12 mouse cellular contexts compared by ENCODE assay signal in genomic region chr1:24550560-24551280, GRCm38 (mm10). TPM values are rescaled to one million over a fixed set of nuclear protein-coding genes. Genes with fewer than 3 reads are reported as not detected.
DNase-seq lines count a peak whose midpoint lies in the region; ATAC-seq and TF ChIP-seq lines count a peak whose summit lies in the region.
"Had no signal": no experiment of that assay in that cellular context is flagged by ENCODE, and none has a peak within 500 bp of the region (broad histone marks: within the 10 kb centered on the region; RNA-seq: fewer than 3 reads in every experiment).

No protein-coding gene starts in this region.

- H3K36me3 ChIP-seq in lung, postnatal 0 days (ENCODE audit: insufficient read depth, low read length): no peaks in the 10 kb centered on the region
- no peaks in the 10 kb centered on the region for H3K36me3 ChIP-seq in embryonic facial prominence, embryonic 14.5 days (ENCODE audit: control insufficient read depth, insufficient read depth, low read length)
- no peaks in the 10 kb centered on the region for H3K36me3 ChIP-seq in hindbrain, embryonic 11.5 days (ENCODE audit: control insufficient read depth, insufficient read depth, low read length)
- H3K36me3 ChIP-seq in hindbrain, embryonic 13.5 days: no peaks in the 10 kb centered on the region

- no peak overlapping the region for H3K9ac ChIP-seq in lung, postnatal 0 days (replicated peaks; ENCODE audit: low read depth)
- H3K9ac ChIP-seq in embryonic facial prominence, embryonic 14.5 days (ENCODE audit: low read depth, low read length): no peak overlapping the region
- H3K9ac ChIP-seq in hindbrain, embryonic 11.5 days (ENCODE audit: low read depth, low read length): no peak overlapping the region
- no peak overlapping the region for H3K9ac ChIP-seq in hindbrain, embryonic 13.5 days
- H3K9ac ChIP-seq: liver, embryonic 14.5 days had no signal

- peak; percentile 8 for DNase-seq in adrenal gland, postnatal 14 days
- DNase-seq in adrenal gland, adult 8-10 months: no peak
- DNase-seq in lung, postnatal 0 days (ENCODE audit: low spot score): no peak
- DNase-seq in lung, postnatal 4 days: no peak
- no peak for DNase-seq in embryonic facial prominence, embryonic 14.5 days (ENCODE audit: low spot score)
- no peak for DNase-seq in hindbrain, embryonic 11.5 days (ENCODE audit: low spot score)
- DNase-seq: lung, postnatal 36 days; midbrain, embryonic 14.5 days had no signal

- no peak for ATAC-seq in lung, postnatal 0 days
- ATAC-seq in embryonic facial prominence, embryonic 14.5 days (ENCODE audit: low read depth): no peak
- ATAC-seq in frontal cortex, adult (ENCODE audit: low TSS enrichment): no peak
- no peak for ATAC-seq in hindbrain, embryonic 11.5 days (ENCODE audit: low FRiP score)
- ATAC-seq in hindbrain, embryonic 13.5 days (ENCODE audit: low FRiP score): no peak

- no peaks in the 10 kb centered on the region for H3K27me3 ChIP-seq in lung, postnatal 0 days (replicated peaks; ENCODE audit: insufficient read depth, low read length)
- H3K27me3 ChIP-seq in embryonic facial prominence, embryonic 14.5 days (replicated peaks; ENCODE audit: control insufficient read depth, insufficient read depth, low read length): no peaks in the 10 kb centered on the region
- H3K27me3 ChIP-seq in hindbrain, embryonic 11.5 days (ENCODE audit: control insufficient read depth, insufficient read depth, low read length): no peaks in the 10 kb centered on the region
- no peaks in the 10 kb centered on the region for H3K27me3 ChIP-seq in hindbrain, embryonic 13.5 days

- H3K4me2 ChIP-seq in lung, postnatal 0 days (replicated peaks; ENCODE audit: low read depth, low read length): 0 out of 2 replicates have a peak overlapping the region, but pooled peaks have one; percentile 30
- 0 out of 2 replicates have a peak overlapping the region, but pooled peaks have one; percentile 2 for H3K4me2 ChIP-seq in embryonic facial prominence, embryonic 14.5 days (ENCODE audit: low read depth, low read length)
- no peak overlapping the region for H3K4me2 ChIP-seq in hindbrain, embryonic 11.5 days (replicated peaks; ENCODE audit: low read depth, low read length)
- H3K4me2 ChIP-seq in hindbrain, embryonic 13.5 days: no peak overlapping the region

- no peak overlapping the region for H3K4me3 ChIP-seq in lung, postnatal 0 days (ENCODE audit: low read depth, low read length)
- H3K4me3 ChIP-seq in embryonic facial prominence, embryonic 14.5 days (ENCODE audit: low read depth, low read length): no peak overlapping the region
- H3K4me3 ChIP-seq in hindbrain, embryonic 11.5 days (ENCODE audit: low read depth, low read length): no peak overlapping the region
- no peak overlapping the region for H3K4me3 ChIP-seq in hindbrain, embryonic 13.5 days

- 78% methylated on average over 18 of the region's 18 CpGs for WGBS in lung, postnatal 0 days
- 71% methylated on average over 18 of the region's 18 CpGs for WGBS in embryonic facial prominence, embryonic 14.5 days
- 77% methylated on average over 18 of the region's 18 CpGs for WGBS in hindbrain, embryonic 11.5 days
- WGBS in hindbrain, embryonic 13.5 days: 78% methylated on average over 18 of the region's 18 CpGs

- no peak overlapping the region for H3K27ac ChIP-seq in lung, postnatal 0 days (ENCODE audit: low read length)
- H3K27ac ChIP-seq in embryonic facial prominence, embryonic 14.5 days (replicated peaks; ENCODE audit: low read depth, low read length): no peak overlapping the region; the same call in 1 of the 2 replicates
- no peak overlapping the region for H3K27ac ChIP-seq in hindbrain, embryonic 11.5 days (ENCODE audit: low read depth, low read length)
- H3K27ac ChIP-seq in hindbrain, embryonic 13.5 days: no peak overlapping the region
- H3K27ac ChIP-seq: liver, embryonic 14.5 days had no signal

- no peak for TF ChIP-seq EP300 in lung, postnatal 0 days (IDR thresholded peaks at IDR 0.05)

- no peak for TF ChIP-seq CTCF in lung, postnatal 0 days (IDR thresholded peaks at IDR 0.05)

- H3K9me3 ChIP-seq in lung, postnatal 0 days (ENCODE audit: low read length): no peaks in the 10 kb centered on the region
- H3K9me3 ChIP-seq in embryonic facial prominence, embryonic 14.5 days (ENCODE audit: control insufficient read depth, low read length): no peaks in the 10 kb centered on the region
- no peaks in the 10 kb centered on the region for H3K9me3 ChIP-seq in hindbrain, embryonic 11.5 days (ENCODE audit: control insufficient read depth, low read length)
- H3K9me3 ChIP-seq in hindbrain, embryonic 13.5 days: no peaks in the 10 kb centered on the region

- no peaks in the 10 kb centered on the region for H3K4me1 ChIP-seq in lung, postnatal 0 days (ENCODE audit: insufficient read depth, low read depth, low read length)
- peaks cover 5% of the 10 kb centered on the region; the same call in 1 of the 2 replicates for H3K4me1 ChIP-seq in embryonic facial prominence, embryonic 14.5 days (ENCODE audit: control insufficient read depth, insufficient read depth, low read length)
- no peaks in the 10 kb centered on the region for H3K4me1 ChIP-seq in hindbrain, embryonic 11.5 days (replicated peaks; ENCODE audit: control insufficient read depth, insufficient read depth, low read length)
- no peaks in the 10 kb centered on the region for H3K4me1 ChIP-seq in hindbrain, embryonic 13.5 days (replicated peaks)

RNA-seq across cellular contexts. Expression of gene Col19a1, which starts 36.6 kb away (rescaled TPM):
- total RNA-seq in adrenal gland, postnatal 14 days (2021): 0.23 TPM in 1 of 2 replicates, not detected in the other
- under 1 TPM in 1 of 4 experiments, not detected in 3; 0.11 TPM for total RNA-seq in adrenal gland, adult 8-10 months (2022)
- polyA plus RNA-seq in lung, postnatal 0 days (2015; fragmentation: Nextera tagmentation; extraction: Ambion mirVana): not detected in 2 replicates
- 3.1 and 3.7 TPM in 2 replicates for polyA plus RNA-seq in embryonic facial prominence, embryonic 14.5 days (2014; fragmentation: Nextera tagmentation; extraction: Ambion mirVana)
- 0.20 and 0.24 TPM in 2 replicates for polyA plus RNA-seq in hindbrain, embryonic 11.5 days (2014; fragmentation: Nextera tagmentation; extraction: Ambion mirVana)
- 1.2 and 1.4 TPM in 2 replicates for polyA plus RNA-seq in hindbrain, embryonic 13.5 days (2015; fragmentation: Nextera tagmentation; extraction: Ambion mirVana)
- polyA plus RNA-seq: kidney, embryonic 14.5 days; liver, embryonic 14.5 days had no signal

Comparison
In these comparisons a context has a peak if more than half of its experiments do, and no peak if none do; other contexts are left out.
1. H3K4me2 ChIP-seq: peak in lung, postnatal 0 days (single experiment) and embryonic facial prominence, embryonic 14.5 days (single experiment); none in hindbrain, embryonic 11.5 days (single experiment) and hindbrain, embryonic 13.5 days (single experiment).